19 mouse cellular contexts compared by ENCODE assay signal in the genomic region with DNA sequence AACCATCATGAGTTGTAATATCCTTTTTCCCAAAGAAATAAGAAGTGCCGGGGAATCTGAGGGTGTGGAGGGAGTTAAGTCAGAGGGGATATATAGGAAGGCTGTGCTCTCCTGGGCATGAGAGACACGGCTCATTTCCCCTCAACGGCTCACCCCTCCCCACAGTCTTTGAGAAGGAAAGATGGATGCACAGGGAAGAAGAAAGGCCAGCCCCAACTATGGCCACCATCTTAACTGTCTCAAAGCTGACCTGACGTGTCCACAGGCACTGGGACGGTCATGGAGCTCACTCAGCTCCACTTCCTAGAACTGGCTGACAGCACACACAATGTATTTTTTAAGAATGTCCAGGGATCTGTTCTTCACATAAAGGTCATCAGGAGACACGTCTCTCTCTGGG.
DNase-seq lines count a peak whose midpoint lies in the region; ATAC-seq and TF ChIP-seq lines count a peak whose summit lies in the region.
"Had no signal": no experiment of that assay in that cellular context is flagged by ENCODE, and none has a peak within 500 bp of the region (broad histone marks: within the 10 kb centered on the region; RNA-seq: fewer than 3 reads in every experiment).

No protein-coding gene starts in this region.

- 83% methylated on average over 6 of the region's 6 CpGs for WGBS in midbrain, embryonic 11.5 days
- 82% methylated on average over 6 of the region's 6 CpGs for WGBS in midbrain, postnatal 0 days

- no peak overlapping the region for H3K4me3 ChIP-seq in midbrain, embryonic 11.5 days (ENCODE audit: low read depth, low read length)
- H3K4me3 ChIP-seq in midbrain, postnatal 0 days (ENCODE audit: low read depth, low read length): no peak overlapping the region

- H3K27ac ChIP-seq in midbrain, embryonic 11.5 days (ENCODE audit: low read depth, low read length): no peak overlapping the region
- no peak overlapping the region for H3K27ac ChIP-seq in midbrain, postnatal 0 days (ENCODE audit: low read depth, low read length)

- no peak for TF ChIP-seq CTCF in midbrain, postnatal 0 days (IDR thresholded peaks at IDR 0.05)

- H3K9me3 ChIP-seq in midbrain, embryonic 11.5 days (ENCODE audit: control insufficient read depth, low read length): no peaks in the 10 kb centered on the region
- H3K9me3 ChIP-seq in midbrain, postnatal 0 days (ENCODE audit: low read length): no peaks in the 10 kb centered on the region
- H3K9me3 ChIP-seq: G1E had no signal

- H3K27me3 ChIP-seq in midbrain, embryonic 11.5 days (ENCODE audit: control insufficient read depth, insufficient read depth, low read length): no peaks in the 10 kb centered on the region
- no peaks in the 10 kb centered on the region for H3K27me3 ChIP-seq in midbrain, postnatal 0 days (ENCODE audit: insufficient read depth, low read length)
- H3K27me3 ChIP-seq: CH12.LX, Patski had no signal

- H3K4me2 ChIP-seq in midbrain, embryonic 11.5 days: no peak overlapping the region
- H3K4me2 ChIP-seq in midbrain, postnatal 0 days (ENCODE audit: low read depth, low read length, poor library complexity, severe bottlenecking): no peak overlapping the region

- no peaks in the 10 kb centered on the region for H3K4me1 ChIP-seq in midbrain, embryonic 11.5 days (ENCODE audit: control insufficient read depth, insufficient read depth, low read length)
- H3K4me1 ChIP-seq in midbrain, postnatal 0 days (ENCODE audit: insufficient read depth, low read length): no peaks in the 10 kb centered on the region; the same call in 1 of the 2 replicates

- no peak for ATAC-seq in midbrain, embryonic 11.5 days (ENCODE audit: low FRiP score)
- ATAC-seq in midbrain, postnatal 0 days (ENCODE audit: low FRiP score): no peak
- ATAC-seq: activated CD4-positive, CD25-positive, alpha-beta regulatory T cell, adult 4 months; CD4-positive, CD25-positive, alpha-beta regulatory T cell, adult 4 months; Patski had no signal

- 0 out of 2 replicates have a peak, but pooled peaks cover 2% of the 10 kb centered on the region for H3K36me3 ChIP-seq in midbrain, embryonic 11.5 days (ENCODE audit: control insufficient read depth, insufficient read depth, low read length)
- H3K36me3 ChIP-seq in midbrain, postnatal 0 days (ENCODE audit: insufficient read depth, low read length): no peaks in the 10 kb centered on the region

- peak; percentile 75 for DNase-seq in heart, adult 11 months
- no peak for DNase-seq in heart, adult 9 months (ENCODE audit: low spot score in 2 of 2)
- peak; percentile 66 for DNase-seq in midbrain, embryonic 11.5 days (ENCODE audit: low spot score, missing footprints)
- no peak for DNase-seq in midbrain, postnatal 0 days (ENCODE audit: low spot score)
- DNase-seq: adrenal gland, adult 2 months; adrenal gland, adult 8-10 months; adrenal gland, postnatal 10 days; adrenal gland, postnatal 14 days; adrenal gland, postnatal 25 days; adrenal gland, postnatal 36 days; B cell, adult 2 months; cerebellum, adult 11 months; cerebellum, adult 11-12 months; cerebellum, adult 18-20 months had no signal

- no peak overlapping the region for H3K9ac ChIP-seq in midbrain, embryonic 11.5 days (ENCODE audit: low read length)
- H3K9ac ChIP-seq in midbrain, postnatal 0 days (replicated peaks; ENCODE audit: low read length, poor library complexity, severe bottlenecking): no peak overlapping the region

Comparison
In these comparisons a context has a peak if more than half of its experiments do, and no peak if none do; other contexts are left out.
1. DNase-seq: peak in heart, adult 11 months (single experiment) and midbrain, embryonic 11.5 days (single experiment); none in heart, adult 9 months (0 of 2) and midbrain, postnatal 0 days (single experiment).